Mouse (Mus musculus): ENCODE results near the gene Tagap1. TPM values are rescaled to one million over a fixed set of nuclear protein-coding genes. Genes with fewer than 3 reads are reported as not detected.

The Tagap1 gene
- total RNA-seq (2023): 10 to 100 TPM; 46.7 to 62.6 TPM

DNA sequence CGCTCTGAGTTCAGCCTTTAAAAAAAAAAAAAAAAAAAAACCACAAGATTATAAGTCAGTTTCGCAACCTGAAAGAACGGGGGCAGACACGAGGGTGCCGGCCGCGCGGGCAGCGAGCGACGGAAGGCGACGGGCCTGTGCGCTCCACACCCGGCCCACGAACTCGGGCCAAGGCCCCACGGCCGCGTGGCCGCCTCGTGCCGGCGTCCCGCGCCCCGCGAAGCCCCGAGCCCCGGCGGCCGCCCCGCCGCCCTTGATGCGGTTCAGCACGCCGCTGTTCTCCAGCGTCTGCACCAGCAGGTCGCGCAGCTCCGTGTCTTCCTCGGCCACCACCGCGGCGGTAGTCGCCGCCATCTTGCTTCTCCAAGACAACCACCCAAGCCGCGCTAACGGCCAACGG is at the start of gene Tagap1:
Tagap1 (minus strand) TSS at position 381 of the 400 bp plus-strand sequence.

GRCm38 (mm10) chr17:6978287-6979248 is 17.6 kb upstream of the Tagap1 start, which contains the start of gene Gm49721:
TSS of gene Gm49721 (plus strand) at chr17:6978904.

DNA sequence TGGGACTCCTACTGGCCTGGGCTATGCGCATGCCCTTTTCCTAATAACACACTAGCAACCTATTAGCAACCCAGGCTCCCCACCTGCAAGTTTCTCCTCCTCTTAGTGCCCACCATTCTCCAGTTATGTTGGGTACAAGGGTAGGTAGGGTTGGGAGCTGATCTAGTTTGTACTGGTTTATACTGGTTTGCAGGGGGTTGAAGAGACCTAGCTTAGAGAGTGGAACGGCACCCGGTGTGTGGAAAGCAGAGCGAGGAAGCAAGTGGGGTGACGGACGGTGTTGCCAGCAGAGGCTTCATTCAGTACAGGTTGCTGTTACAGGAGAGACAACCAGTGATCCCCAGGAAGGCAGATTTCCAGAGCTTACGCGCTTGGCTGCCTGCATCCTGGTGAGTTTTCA is 9.4 kb upstream of the Tagap1 start, which contains the start of gene Rnaset2b:
Rnaset2b (plus strand) TSS at position 301 of the 400 bp plus-strand sequence.

GRCm38 (mm10) chr17:6947984-6948768 is 12.8 kb downstream of the Tagap1 start, which contains the start of gene Rsph3b:
TSS of gene Rsph3b (minus strand) at chr17:6948682.

Other genes starting within 250 kb of the Tagap1 start
- gene Ezr, start 178.4 kb downstream of the Tagap1 start, total RNA-seq (2023): 100 to 1,000 TPM; 380 to 396 TPM
- gene Rsph3b, start 12.5 kb downstream of the Tagap1 start, total RNA-seq (2023): 10 to 100 TPM in 1 of 2 experiments, 1 to 10 TPM in 1; 8.0 to 10.2 TPM
- gene Rnaset2b, start 9.5 kb upstream of the Tagap1 start, total RNA-seq (2023): 100 to 1,000 TPM; 216 to 217 TPM
- gene Gm49721, start 17.7 kb upstream of the Tagap1 start, total RNA-seq (2023): under 1 TPM in 1 of 2 experiments, not detected in 1; 0.90 TPM
- gene Gm1604a, start 64.4 kb upstream of the Tagap1 start, total RNA-seq (2023): not detected
- 1 to 10 TPM; 2.7 to 2.8 TPM for gene Rps6ka2, start 209.0 kb upstream of the Tagap1 start, total RNA-seq (2023)